Mouse (Mus musculus): ENCODE results near the gene Setdb1. TPM values are rescaled to one million over a fixed set of nuclear protein-coding genes. Genes with fewer than 3 reads are reported as not detected.

Setdb1 gene
- polyA plus RNA-seq, 1 experiment from 2014 or later = 45.2 TPM

GRCm38 (mm10) chr3:95292899-95293298 is 64.1 kb downstream of the Setdb1 start:
- H3K27ac ChIP-seq (ENCODE audit: low read depth) = no peak overlapping the region
- no peak overlapping the region for H3K9ac ChIP-seq (ENCODE audit: low read length)
- no peak for DNase-seq (ENCODE audit: low spot score)
- no peak overlapping the region for H3K4me2 ChIP-seq (ENCODE audit: low read length)
- no peak overlapping the region for H3K4me3 ChIP-seq (ENCODE audit: low read depth, low read length)
- 88% methylated on average over 2 of the region's 2 CpGs for WGBS
- H3K27me3 ChIP-seq (replicated peaks; ENCODE audit: control insufficient read depth, insufficient read depth, low read length) = no peaks in the 10 kb centered on the region
- no peak for ATAC-seq (replicated peaks; ENCODE audit: low FRiP score, low TSS enrichment, low read depth)
- H3K4me1 ChIP-seq (replicated peaks; ENCODE audit: control insufficient read depth, insufficient read depth, low read length) = 0 out of 2 replicates have a peak, but pooled peaks cover 3% of the 10 kb centered on the region
- peaks cover 49% of the 10 kb centered on the region for H3K36me3 ChIP-seq (ENCODE audit: control insufficient read depth, insufficient read depth, low read length)
- no peaks in the 10 kb centered on the region for H3K9me3 ChIP-seq (ENCODE audit: control insufficient read depth, low read length)

GRCm38 (mm10) chr3:95291041-95291440 is 66.0 kb downstream of the Setdb1 start:
- Histone ChIP-seq H3K27me3 (replicated peaks; ENCODE audit: control insufficient read depth, insufficient read depth, low read length) (no peaks in the 10 kb centered on the region), H3K9ac (ENCODE audit: low read length) (no peak overlapping the region), H3K9me3 (ENCODE audit: control insufficient read depth, low read length) (no peaks in the 10 kb centered on the region), H3K4me3 (ENCODE audit: low read depth, low read length) (no peak overlapping the region), H3K36me3 (ENCODE audit: control insufficient read depth, insufficient read depth, low read length) (peaks cover 56% of the 10 kb centered on the region), H3K4me1 (replicated peaks; ENCODE audit: control insufficient read depth, insufficient read depth, low read length) (0 out of 2 replicates have a peak, but pooled peaks cover 3% of the 10 kb centered on the region), H3K4me2 (ENCODE audit: low read length) (no peak overlapping the region), H3K27ac (ENCODE audit: low read depth) (no peak overlapping the region)
- WGBS = 80% methylated on average over 4 of the region's 4 CpGs
- DNase-seq (ENCODE audit: low spot score) = no peak
- ATAC-seq (replicated peaks; ENCODE audit: low FRiP score, low TSS enrichment, low read depth) = no peak

GRCm38 (mm10) chr3:95290156-95290555 is 66.8 kb downstream of the Setdb1 start:
- ATAC-seq (replicated peaks; ENCODE audit: low FRiP score, low TSS enrichment, low read depth) = no peak
- WGBS = 58% methylated on average over 6 of the region's 6 CpGs
- 0 out of 2 replicates have a peak, but pooled peaks cover 3% of the 10 kb centered on the region for H3K4me1 ChIP-seq (replicated peaks; ENCODE audit: control insufficient read depth, insufficient read depth, low read length)
- H3K27me3 ChIP-seq (replicated peaks; ENCODE audit: control insufficient read depth, insufficient read depth, low read length) = no peaks in the 10 kb centered on the region
- no peak for DNase-seq (ENCODE audit: low spot score)
- no peak overlapping the region for H3K27ac ChIP-seq (ENCODE audit: low read depth)
- H3K9ac ChIP-seq (ENCODE audit: low read length) = no peak overlapping the region
- H3K36me3 ChIP-seq (ENCODE audit: control insufficient read depth, insufficient read depth, low read length) = peaks cover 51% of the 10 kb centered on the region
- no peak overlapping the region for H3K4me2 ChIP-seq (ENCODE audit: low read length)
- no peak overlapping the region for H3K4me3 ChIP-seq (ENCODE audit: low read depth, low read length)
- no peaks in the 10 kb centered on the region for H3K9me3 ChIP-seq (ENCODE audit: control insufficient read depth, low read length)

GRCm38 (mm10) chr3:95289419-95289818 is 67.6 kb downstream of the Setdb1 start:
- peaks cover 44% of the 10 kb centered on the region for H3K36me3 ChIP-seq (ENCODE audit: control insufficient read depth, insufficient read depth, low read length)
- H3K9ac ChIP-seq (ENCODE audit: low read length) = no peak overlapping the region
- H3K27me3 ChIP-seq (replicated peaks; ENCODE audit: control insufficient read depth, insufficient read depth, low read length) = no peaks in the 10 kb centered on the region
- ATAC-seq (replicated peaks; ENCODE audit: low FRiP score, low TSS enrichment, low read depth) (no peak), DNase-seq (ENCODE audit: low spot score) (no peak)
- no peak overlapping the region for H3K27ac ChIP-seq (ENCODE audit: low read depth)
- WGBS = 89% methylated on average over 4 of the region's 4 CpGs
- H3K4me3 ChIP-seq (ENCODE audit: low read depth, low read length) = no peak overlapping the region
- no peaks in the 10 kb centered on the region for H3K9me3 ChIP-seq (ENCODE audit: control insufficient read depth, low read length)
- H3K4me2 ChIP-seq (ENCODE audit: low read length) = no peak overlapping the region
- H3K4me1 ChIP-seq (replicated peaks; ENCODE audit: control insufficient read depth, insufficient read depth, low read length) = peaks cover 7% of the 10 kb centered on the region; the same call in 1 of the 2 replicates

GRCm38 (mm10) chr3:95287541-95287940 is 69.5 kb downstream of the Setdb1 start:
- H3K27ac ChIP-seq (ENCODE audit: low read depth) = no peak overlapping the region
- H3K4me1 ChIP-seq (replicated peaks; ENCODE audit: control insufficient read depth, insufficient read depth, low read length) = peaks cover 15% of the 10 kb centered on the region; the same call in 1 of the 2 replicates
- no peak overlapping the region for H3K4me3 ChIP-seq (ENCODE audit: low read depth, low read length)
- H3K4me2 ChIP-seq (ENCODE audit: low read length) = no peak overlapping the region
- H3K27me3 ChIP-seq (replicated peaks; ENCODE audit: control insufficient read depth, insufficient read depth, low read length) = no peaks in the 10 kb centered on the region
- no peak for DNase-seq (ENCODE audit: low spot score)
- 91% methylated on average over 3 of the region's 3 CpGs for WGBS
- no peak for ATAC-seq (replicated peaks; ENCODE audit: low FRiP score, low TSS enrichment, low read depth)
- H3K36me3 ChIP-seq (ENCODE audit: control insufficient read depth, insufficient read depth, low read length) = peaks cover 26% of the 10 kb centered on the region
- H3K9me3 ChIP-seq (ENCODE audit: control insufficient read depth, low read length) = no peaks in the 10 kb centered on the region
- H3K9ac ChIP-seq (ENCODE audit: low read length) = no peak overlapping the region

GRCm38 (mm10) chr3:95286510-95286909 is 70.5 kb downstream of the Setdb1 start:
- no peak overlapping the region for H3K27ac ChIP-seq (ENCODE audit: low read depth)
- WGBS = 78% methylated on average over 7 of the region's 7 CpGs
- no peak overlapping the region for H3K4me2 ChIP-seq (ENCODE audit: low read length)
- no peaks in the 10 kb centered on the region for H3K27me3 ChIP-seq (replicated peaks; ENCODE audit: control insufficient read depth, insufficient read depth, low read length)
- no peak for ATAC-seq (replicated peaks; ENCODE audit: low FRiP score, low TSS enrichment, low read depth)
- H3K9me3 ChIP-seq (ENCODE audit: control insufficient read depth, low read length) = no peaks in the 10 kb centered on the region
- H3K4me3 ChIP-seq (ENCODE audit: low read depth, low read length) = no peak overlapping the region
- peaks cover 17% of the 10 kb centered on the region for H3K36me3 ChIP-seq (ENCODE audit: control insufficient read depth, insufficient read depth, low read length)
- DNase-seq (ENCODE audit: low spot score) = no peak
- no peak overlapping the region for H3K9ac ChIP-seq (ENCODE audit: low read length)
- peaks cover 17% of the 10 kb centered on the region; the same call in 1 of the 2 replicates for H3K4me1 ChIP-seq (replicated peaks; ENCODE audit: control insufficient read depth, insufficient read depth, low read length)

- Histone ChIP-seq H3K4me1 (replicated peaks; ENCODE audit: control insufficient read depth, insufficient read depth, low read length) (peaks cover 17% of the 10 kb centered on the region; the same call in 1 of the 2 replicates), H3K27me3 (replicated peaks; ENCODE audit: control insufficient read depth, insufficient read depth, low read length) (no peaks in the 10 kb centered on the region), H3K36me3 (ENCODE audit: control insufficient read depth, insufficient read depth, low read length) (peaks cover 17% of the 10 kb centered on the region), H3K9ac (ENCODE audit: low read length) (no peak overlapping the region), H3K4me3 (ENCODE audit: low read depth, low read length) (no peak overlapping the region), H3K27ac (ENCODE audit: low read depth) (no peak overlapping the region), H3K9me3 (ENCODE audit: control insufficient read depth, low read length) (no peaks in the 10 kb centered on the region), H3K4me2 (ENCODE audit: low read length) (no peak overlapping the region)
- WGBS = 59% methylated on average over 5 of the region's 5 CpGs
- ATAC-seq (replicated peaks; ENCODE audit: low FRiP score, low TSS enrichment, low read depth) (no peak), DNase-seq (ENCODE audit: low spot score) (no peak)
These were observed 71.0 kb downstream of the Setdb1 start for GRCm38 (mm10) chr3:95286011-95286410.

- H3K27me3 ChIP-seq (replicated peaks; ENCODE audit: control insufficient read depth, insufficient read depth, low read length) = no peaks in the 10 kb centered on the region
- ATAC-seq (replicated peaks; ENCODE audit: low FRiP score, low TSS enrichment, low read depth) (no peak), DNase-seq (ENCODE audit: low spot score) (no peak)
- no peaks in the 10 kb centered on the region for H3K9me3 ChIP-seq (ENCODE audit: control insufficient read depth, low read length)
- H3K4me3 ChIP-seq (ENCODE audit: low read depth, low read length) = no peak overlapping the region
- 94% methylated on average over 5 of the region's 5 CpGs for WGBS
- H3K4me2 ChIP-seq (ENCODE audit: low read length) = no peak overlapping the region
- H3K27ac ChIP-seq (ENCODE audit: low read depth) = no peak overlapping the region
- peaks cover 17% of the 10 kb centered on the region for H3K36me3 ChIP-seq (ENCODE audit: control insufficient read depth, insufficient read depth, low read length)
- H3K9ac ChIP-seq (ENCODE audit: low read length) = no peak overlapping the region
- H3K4me1 ChIP-seq (replicated peaks; ENCODE audit: control insufficient read depth, insufficient read depth, low read length) = peaks cover 23% of the 10 kb centered on the region; the same call in 1 of the 2 replicates
These were observed 71.6 kb downstream of the Setdb1 start for GRCm38 (mm10) chr3:95285390-95285789.
